Mouse (Mus musculus) testis, adult 2 months (tissue): ENCODE data around the gene Acy3. TPM values are rescaled to one million over a fixed set of nuclear protein-coding genes. Genes with fewer than 3 reads are reported as not detected.
"Not testable (repeated sequence)": the region's sequence is repeated elsewhere in the genome, so short reads cannot be mapped to it uniquely, and the experiment has no call there.

Experiments used
- H3K27ac ChIP-seq: fragments of 200-500 bp; 2 replicates; pipeline ENCODE4 v1.5.1; 2012; ENCODE audit warnings: low read depth, low read length; ENCODE audit not compliant: control insufficient read depth, insufficient read depth
- H3K27me3 ChIP-seq: fragments of 200-500 bp; 2 replicates; pipeline ENCODE4 v1.6.1; 2012; ENCODE audit warnings: mild to moderate bottlenecking, low read length, moderate library complexity; ENCODE audit not compliant: control insufficient read depth, insufficient read depth
- H3K36me3 ChIP-seq: fragments of 200-500 bp; 2 replicates; pipeline ENCODE4 v1.6.1; 2012; ENCODE audit warnings: mild to moderate bottlenecking, low read length; ENCODE audit not compliant: control insufficient read depth, insufficient read depth
- H3K4me1 ChIP-seq: fragments of 200-500 bp; 2 replicates; pipeline ENCODE4 v1.6.1; 2012; ENCODE audit warnings: low read length; ENCODE audit not compliant: control insufficient read depth, insufficient read depth
- H3K4me3 ChIP-seq: fragments of 200-500 bp; 2 replicates; pipeline ENCODE4 v1.5.1; 2012; ENCODE audit warnings: low read depth, mild to moderate bottlenecking, low read length, moderate library complexity, mixed read lengths; ENCODE audit not compliant: control insufficient read depth
- CTCF ChIP-seq: fragments of 200-500 bp; IDR thresholded peaks from 2 replicates; pipeline ENCODE4 v1.5.1; 2012; ENCODE audit warnings: low read depth, mild to moderate bottlenecking, inconsistent platforms, low read length, moderate library complexity; ENCODE audit not compliant: control insufficient read depth, insufficient read depth, insufficient replicate concordance
- POLR2A ChIP-seq: fragments of 200-500 bp; IDR thresholded peaks from 2 replicates; pipeline ENCODE4 v1.6.1; 2012; ENCODE audit warnings: low read depth, mild to moderate bottlenecking, inconsistent platforms, low read length, moderate library complexity; ENCODE audit not compliant: control insufficient read depth
- polyA plus RNA-seq: library from polyadenylated mRNA; depleted of rRNA; stranded (reverse); fragments of >200 nt; gene quantifications from 2 replicates; pipeline ENCODE4 v1.2.3, GENCODE M21; 2012

Gene Acy3
- polyA plus RNA-seq, 1 experiment, result 14.9 TPM

DNA sequence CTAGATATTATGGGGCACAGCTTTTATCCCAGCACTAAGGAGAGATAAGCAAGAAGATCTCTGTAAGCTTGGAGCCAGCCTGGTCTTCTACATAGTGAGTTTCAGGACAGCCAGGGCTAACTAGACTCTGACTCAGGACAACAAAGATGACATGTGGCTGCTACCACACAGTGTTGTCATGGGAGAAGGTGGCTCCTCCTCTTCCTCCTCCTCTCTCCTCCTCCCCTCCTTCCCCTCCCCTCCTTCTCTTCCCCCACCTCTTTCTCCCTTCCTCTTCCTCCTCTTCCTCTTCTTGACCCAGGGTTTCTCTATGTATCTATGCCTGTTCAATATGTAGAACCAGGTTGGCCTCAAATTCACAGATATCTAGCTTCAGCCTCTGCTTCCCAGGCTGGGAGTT, 34.9 kb upstream of the Acy3 start:
- Histone ChIP-seq H3K36me3 (no peaks in the 10 kb centered on the region), H3K4me1 (peaks cover 4% of the 10 kb centered on the region), H3K4me3 (no peak overlapping the region), H3K27ac (no peak overlapping the region), H3K27me3 (no peaks in the 10 kb centered on the region)
- TF ChIP-seq CTCF (no peak), POLR2A (no peak)

DNA sequence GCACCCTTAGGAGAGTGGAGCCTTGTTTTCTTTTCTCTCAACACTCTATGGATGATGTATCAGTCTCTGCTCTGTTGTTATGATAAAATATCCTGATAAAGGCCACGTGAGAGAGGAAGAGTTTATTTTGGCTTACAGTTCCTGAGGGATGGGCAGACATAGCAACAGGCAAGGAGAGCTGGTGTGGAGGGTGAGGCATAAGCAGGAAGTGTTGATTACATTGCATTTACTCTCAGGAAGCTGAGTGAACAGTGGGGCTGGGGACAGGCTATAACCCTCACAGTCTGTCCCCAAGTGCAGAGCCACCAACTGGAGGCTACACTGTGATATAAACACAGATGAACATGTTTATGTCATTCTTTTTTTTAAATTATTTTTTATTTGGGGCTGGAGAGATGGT, 34.3 kb upstream of the Acy3 start:
- no peaks in the 10 kb centered on the region for H3K27me3 ChIP-seq
- H3K36me3 ChIP-seq, result no peaks in the 10 kb centered on the region
- H3K27ac ChIP-seq, result no peak overlapping the region
- H3K4me1 ChIP-seq, result peaks cover 4% of the 10 kb centered on the region
- no peak overlapping the region for H3K4me3 ChIP-seq
- TF ChIP-seq POLR2A, result no peak
- no peak for TF ChIP-seq CTCF

DNA sequence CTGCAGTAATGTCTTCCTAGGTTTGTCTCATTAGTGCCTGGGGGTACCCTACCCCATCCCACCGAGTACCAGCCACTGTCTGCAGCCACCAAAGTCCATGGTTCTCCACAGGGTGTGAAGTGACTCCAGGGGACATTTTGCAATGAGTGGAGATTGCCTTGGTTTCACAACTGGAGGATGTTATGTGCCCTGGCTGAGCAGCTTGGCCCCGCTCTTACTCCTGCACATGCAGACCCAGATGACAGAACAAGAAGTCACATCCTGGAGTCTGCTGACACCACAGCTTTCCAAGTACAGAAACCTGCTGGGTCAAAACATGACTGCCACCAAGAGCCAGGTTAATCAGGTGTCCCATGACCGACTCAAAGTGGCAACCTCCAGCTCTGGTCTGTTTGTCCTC, 31.3 kb upstream of the Acy3 start:
- no peak for TF ChIP-seq CTCF
- no peak for TF ChIP-seq POLR2A
- no peaks in the 10 kb centered on the region for H3K36me3 ChIP-seq
- H3K27ac ChIP-seq, result no peak overlapping the region
- no peak overlapping the region for H3K4me3 ChIP-seq
- no peaks in the 10 kb centered on the region for H3K27me3 ChIP-seq
- H3K4me1 ChIP-seq, result no peaks in the 10 kb centered on the region

GRCm38 (mm10) chr19:3955804-3956203, 30.6 kb upstream of the Acy3 start:
- H3K36me3 ChIP-seq, result no peaks in the 10 kb centered on the region
- no peak overlapping the region for H3K4me3 ChIP-seq
- TF ChIP-seq CTCF, result no peak
- no peak for TF ChIP-seq POLR2A
- no peaks in the 10 kb centered on the region for H3K4me1 ChIP-seq
- H3K27me3 ChIP-seq, result no peaks in the 10 kb centered on the region
- H3K27ac ChIP-seq, result no peak overlapping the region

GRCm38 (mm10) chr19:3957296-3958036, 28.9 kb upstream of the Acy3 start:
- not testable (repeated sequence) for H3K36me3 ChIP-seq, H3K4me1 ChIP-seq, H3K27ac ChIP-seq, H3K27me3 ChIP-seq, H3K4me3 ChIP-seq

- Histone ChIP-seq H3K27ac (no peak within 1 kb of the TSS), H3K36me3 (no peaks in the 10 kb centered on the region), H3K4me1 (no peaks in the 10 kb centered on the region), H3K4me3 (no peak within 1 kb of the TSS), H3K27me3 (no peaks in the 10 kb centered on the region)
- TF ChIP-seq POLR2A (no peak), CTCF (no peak)
Measured at GRCm38 (mm10) chr19:3958470-3958869, 27.9 kb upstream of the Acy3 start, which contains the start of gene Aldh3b3. Gene Aldh3b3, plus strand, starts transcription at chr19:3958645.

DNA sequence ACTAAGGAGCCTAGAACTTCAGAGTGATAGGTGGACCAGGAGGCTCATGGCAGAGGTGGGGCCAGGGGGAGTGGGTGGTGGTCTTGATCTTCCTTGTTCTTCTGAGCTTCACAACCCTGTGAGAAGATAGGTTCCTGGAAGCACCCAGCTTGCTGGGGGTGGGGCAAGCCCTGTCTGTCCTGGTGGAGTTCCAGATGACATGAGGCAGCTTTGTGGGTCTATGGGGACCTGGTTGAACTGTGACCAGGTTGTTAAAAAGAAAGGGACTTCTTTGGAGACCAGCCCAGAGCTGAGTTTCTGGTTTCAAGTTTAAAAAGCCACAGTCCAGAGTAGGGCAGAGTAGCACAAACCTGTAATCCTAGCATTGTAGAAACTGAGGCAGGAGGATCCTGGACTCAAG, 27.3 kb upstream of the Acy3 start:
- Histone ChIP-seq H3K4me1 (no peaks in the 10 kb centered on the region), H3K27me3 (no peaks in the 10 kb centered on the region), H3K4me3 (no peak overlapping the region), H3K36me3 (no peaks in the 10 kb centered on the region), H3K27ac (no peak overlapping the region)
- TF ChIP-seq CTCF (no peak), POLR2A (no peak)

GRCm38 (mm10) chr19:3960211-3960610, 26.2 kb upstream of the Acy3 start:
- H3K4me1 ChIP-seq, result no peaks in the 10 kb centered on the region
- no peaks in the 10 kb centered on the region for H3K36me3 ChIP-seq
- H3K4me3 ChIP-seq, result no peak overlapping the region
- no peak for TF ChIP-seq POLR2A
- TF ChIP-seq CTCF, result no peak
- H3K27me3 ChIP-seq, result no peaks in the 10 kb centered on the region
- H3K27ac ChIP-seq, result no peak overlapping the region

DNA sequence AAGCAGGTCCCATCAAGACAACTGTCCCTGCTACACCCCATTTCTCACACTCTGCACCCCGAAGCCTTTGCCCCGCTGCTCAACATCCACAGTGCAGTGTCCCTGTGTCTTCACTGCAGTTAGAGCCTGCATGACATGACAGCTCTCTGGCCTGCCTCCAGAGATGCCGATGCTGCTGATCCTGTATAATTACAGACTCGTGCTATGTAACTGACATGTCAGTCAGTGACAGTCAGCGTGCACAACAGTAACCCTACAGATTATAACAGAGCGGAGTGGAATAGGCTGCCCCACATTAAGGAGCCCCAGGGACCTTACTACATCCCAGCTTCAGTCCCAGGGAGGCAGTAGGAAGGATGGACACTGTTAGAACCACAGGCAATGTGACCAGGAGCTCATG, 24.6 kb upstream of the Acy3 start:
- H3K27ac ChIP-seq, H3K36me3 ChIP-seq, H3K27me3 ChIP-seq, H3K4me1 ChIP-seq, H3K4me3 ChIP-seq: not testable (repeated sequence)
